Mouse (Mus musculus) heart, adult 18-20 months (tissue): ENCODE results near the gene Pih1d3. TPM values are rescaled to one million over a fixed set of nuclear protein-coding genes. Genes with fewer than 3 reads are reported as not detected.

Experiments
- DNase-seq, 2 experiments: peaks; one replicate each; pipeline ENCODE4 v3.0.0; 2021 to 2022; ENCODE audit warnings: mixed read lengths in 1 of 2
- long read RNA-seq, 2 experiments: library from polyadenylated mRNA; stranded (forward); transcript quantifications; one replicate each; pipeline ENCODE4 v2.0.0; 2021
- total RNA-seq, 2 experiments: library from RNA; stranded (reverse); gene quantifications; 2 replicates each; pipeline ENCODE4 v1.2.3; 2021

Pih1d3 gene
- not detected for total RNA-seq
- long read RNA-seq, experiment 1 = 0 reads
- long read RNA-seq, experiment 2 = 0 reads

DNA sequence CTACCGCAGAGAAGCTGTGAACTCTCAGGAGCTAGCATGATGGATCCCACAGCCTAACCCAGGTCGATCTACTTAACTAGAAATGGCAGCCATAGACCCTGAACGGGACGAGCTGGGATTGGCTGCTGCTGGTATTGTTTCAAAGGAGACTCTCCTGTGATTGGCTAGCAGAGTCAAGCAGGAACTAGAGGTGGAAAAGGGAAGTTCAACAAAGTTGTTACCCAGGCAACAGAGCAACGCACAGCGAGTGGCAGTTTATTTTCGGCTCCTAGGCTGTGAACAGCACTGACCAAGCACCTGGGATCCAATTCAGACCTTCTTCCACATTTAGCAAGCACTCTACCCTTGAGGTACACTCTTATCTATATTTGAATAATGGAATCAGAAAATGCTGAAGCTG lies at the start of gene Pih1d3, which contains the start of gene 4931428L18Rik:
TSS of gene Pih1d3 (plus strand) at position 275 of the 400 bp plus-strand sequence.
TSS of gene 4931428L18Rik (minus strand) at position 121 of the 400 bp plus-strand sequence.
- no peak for DNase-seq

DNA sequence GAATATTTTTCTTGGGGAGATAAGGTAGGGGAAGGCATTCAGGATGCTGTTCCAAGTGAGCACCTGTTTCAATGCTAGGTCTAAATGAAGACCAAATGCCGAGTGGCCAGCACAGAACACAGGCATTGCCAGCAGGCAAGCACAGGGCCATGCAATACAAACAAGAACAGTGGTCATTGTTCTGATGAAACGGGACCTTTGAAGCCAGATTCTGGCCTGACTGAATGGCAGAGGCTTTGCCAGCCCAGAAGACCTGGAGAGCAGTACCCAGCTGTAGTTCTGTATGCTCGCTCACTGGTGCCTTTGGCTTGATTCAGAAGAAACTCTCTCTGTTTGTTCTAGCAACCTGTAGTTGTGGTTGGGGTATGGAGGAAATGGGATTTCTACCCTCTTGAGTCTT lies 47.2 kb upstream of the Pih1d3 start:
- no peak for DNase-seq

DNA sequence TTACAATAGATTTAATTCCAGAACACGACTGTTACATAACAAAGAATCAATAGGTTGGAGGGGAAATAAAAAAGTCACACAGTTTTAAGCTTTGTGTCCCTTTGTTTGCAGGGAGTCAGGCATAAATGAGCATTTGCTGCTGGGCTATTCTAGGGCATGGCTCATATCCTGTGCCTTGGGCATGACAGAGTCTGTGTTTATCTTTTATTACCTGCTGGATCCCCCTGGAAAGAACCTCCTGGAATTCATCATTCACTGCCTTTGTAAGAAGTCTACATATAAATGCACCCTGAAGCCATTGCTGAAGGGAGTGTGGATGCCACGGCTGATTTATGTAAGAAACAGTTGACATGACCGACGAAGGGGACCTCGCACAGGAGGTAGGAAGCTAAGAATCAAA lies 46.5 kb upstream of the Pih1d3 start, which contains the start of gene Lgsn:
TSS of gene Lgsn (plus strand) at position 301 of the 400 bp plus-strand sequence.
- DNase-seq = no peak

- no peak for DNase-seq
Observed at GRCm38 (mm10) chr1:31178264-31178663, 44.4 kb upstream of the Pih1d3 start.

GRCm38 (mm10) chr1:31190237-31190866 lies 32.3 kb upstream of the Pih1d3 start:
- no peak for DNase-seq

DNA sequence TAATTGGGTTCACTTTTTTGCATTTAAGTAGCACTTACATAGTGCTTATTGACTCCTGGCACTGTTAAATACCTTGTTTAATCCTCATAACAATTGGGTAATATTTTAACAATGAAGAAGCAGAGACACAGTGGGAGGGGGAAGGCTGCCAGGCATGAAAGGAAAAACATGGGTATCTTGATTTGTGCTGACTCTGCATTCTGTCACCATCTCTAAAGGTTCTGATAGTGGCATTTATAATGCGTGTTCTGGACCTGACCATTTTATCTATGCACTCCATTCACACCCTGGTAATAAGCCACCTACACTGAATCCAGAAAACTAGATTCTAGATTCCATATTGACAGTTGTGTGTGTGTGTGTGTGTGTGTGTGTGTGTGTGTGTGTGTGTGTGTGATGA lies 27.0 kb upstream of the Pih1d3 start:
- DNase-seq = no peak

DNA sequence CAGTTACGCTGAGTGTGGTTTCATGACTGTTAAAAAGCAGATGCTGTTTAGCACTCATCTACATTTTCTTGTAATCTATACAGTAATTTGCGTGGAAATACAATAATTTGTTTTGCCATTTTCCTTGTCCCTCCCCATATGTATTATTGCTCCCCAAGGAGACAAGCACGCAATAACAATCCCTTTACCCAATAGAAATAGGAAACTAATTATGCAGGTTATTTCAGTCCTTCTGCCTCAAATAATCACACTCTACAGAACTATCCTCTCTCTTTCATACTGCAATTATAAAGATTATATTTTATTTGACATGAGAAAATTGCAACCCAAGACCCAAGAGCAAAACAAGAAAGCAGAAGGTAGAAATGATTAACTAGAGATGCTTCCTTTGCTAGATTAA lies 25.7 kb upstream of the Pih1d3 start:
- DNase-seq = no peak

- DNase-seq = no peak
Observed at GRCm38 (mm10) chr1:31203771-31204170, 18.9 kb upstream of the Pih1d3 start.

- DNase-seq = no peak
Observed at GRCm38 (mm10) chr1:31205346-31205745, 17.3 kb upstream of the Pih1d3 start.

DNA sequence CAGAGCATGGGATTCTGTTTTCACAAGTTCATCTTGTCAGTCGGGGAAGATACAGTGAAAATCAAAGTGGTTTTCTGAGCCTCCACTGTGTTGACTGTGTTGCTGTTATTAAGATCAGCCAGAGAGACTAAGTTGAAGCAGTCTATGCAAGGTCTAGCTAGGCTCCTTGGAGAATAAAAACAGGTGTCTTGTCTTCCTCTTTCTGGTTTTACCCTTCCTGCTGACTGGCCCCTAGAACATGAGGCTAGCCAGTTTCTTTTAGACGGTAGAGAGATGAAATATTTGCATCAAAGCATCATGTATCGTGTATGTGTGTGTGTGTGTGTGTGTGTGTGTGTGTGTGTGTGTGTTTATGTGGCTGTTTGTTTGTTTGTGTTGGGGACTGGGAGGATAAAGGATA lies 16.9 kb upstream of the Pih1d3 start:
- DNase-seq = no peak

DNA sequence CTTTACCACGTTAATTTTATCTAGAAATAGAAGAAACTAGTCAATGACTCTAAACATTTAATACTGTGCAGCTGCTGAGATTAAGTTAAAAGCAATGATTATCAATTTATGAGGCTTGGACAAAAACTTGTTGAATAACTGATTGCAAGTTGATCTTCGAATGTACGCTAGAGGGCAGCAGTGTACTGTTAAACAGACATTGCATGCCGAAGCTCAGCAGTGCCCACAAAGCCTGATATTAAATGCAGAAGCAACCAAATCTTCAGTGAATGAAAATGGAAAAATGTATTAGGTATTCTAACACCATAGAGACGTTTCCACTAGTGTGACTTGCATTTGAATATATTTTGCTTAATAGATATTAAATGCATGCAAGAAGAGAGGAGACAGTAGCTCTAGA lies 12.5 kb upstream of the Pih1d3 start:
- DNase-seq = peak; percentile 9 to 56

GRCm38 (mm10) chr1:31214831-31215230 lies 7.8 kb upstream of the Pih1d3 start:
- DNase-seq = peak in 1 of 2 experiments; percentile 4

DNA sequence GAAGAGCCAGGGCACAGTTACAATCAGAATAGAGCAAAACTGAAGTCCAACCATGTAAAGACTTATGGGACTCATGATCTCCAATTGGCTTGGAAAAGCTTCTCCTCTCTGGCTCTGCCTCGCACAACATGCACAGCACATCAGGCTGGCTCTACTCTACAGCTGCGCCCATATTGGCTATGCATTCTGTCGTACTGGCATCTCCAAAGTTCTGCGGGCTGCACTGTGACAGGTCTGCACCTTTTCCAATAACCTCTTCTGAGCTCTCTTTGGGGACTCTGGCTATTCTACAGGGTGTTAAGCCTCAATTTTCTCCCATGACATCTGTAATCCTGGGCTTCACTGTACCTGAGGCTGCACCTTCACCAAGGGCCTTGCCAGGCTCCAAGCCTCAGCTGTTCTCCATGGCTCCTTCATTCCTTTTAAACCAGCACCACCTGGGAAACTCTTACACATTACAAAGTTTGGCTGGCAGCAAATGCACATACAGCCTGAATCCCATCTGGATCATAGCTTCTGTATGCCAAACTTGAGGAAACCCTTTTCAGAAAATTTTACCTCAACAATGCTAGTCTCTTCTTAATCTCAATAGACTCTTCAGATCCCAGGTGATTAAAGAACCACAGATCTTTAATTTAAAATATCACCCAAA lies 1.9 kb upstream of the Pih1d3 start:
- DNase-seq = no peak

- DNase-seq = no peak
Observed at GRCm38 (mm10) chr1:31233319-31234036, 10.8 kb downstream of the Pih1d3 start.

- DNase-seq = peak; percentile 5 to 20
Observed at GRCm38 (mm10) chr1:31260218-31260923, 37.7 kb downstream of the Pih1d3 start.

Other genes with a start within 250 kb of the Pih1d3 start
- gene AC153137.1, start 244.9 kb upstream of the Pih1d3 start, total RNA-seq = not detected
- not detected for gene Lgsn, start 46.4 kb upstream of the Pih1d3 start, total RNA-seq
- not detected for gene 4931428L18Rik, start 154 bp upstream of the Pih1d3 start, total RNA-seq